Mouse (Mus musculus): ENCODE data around the gene Lipc. TPM values are rescaled to one million over a fixed set of nuclear protein-coding genes. Genes with fewer than 3 reads are reported as not detected.

Gene Lipc
- polyA plus RNA-seq, 1 experiment from 2014 or later, result not detected

DNA sequence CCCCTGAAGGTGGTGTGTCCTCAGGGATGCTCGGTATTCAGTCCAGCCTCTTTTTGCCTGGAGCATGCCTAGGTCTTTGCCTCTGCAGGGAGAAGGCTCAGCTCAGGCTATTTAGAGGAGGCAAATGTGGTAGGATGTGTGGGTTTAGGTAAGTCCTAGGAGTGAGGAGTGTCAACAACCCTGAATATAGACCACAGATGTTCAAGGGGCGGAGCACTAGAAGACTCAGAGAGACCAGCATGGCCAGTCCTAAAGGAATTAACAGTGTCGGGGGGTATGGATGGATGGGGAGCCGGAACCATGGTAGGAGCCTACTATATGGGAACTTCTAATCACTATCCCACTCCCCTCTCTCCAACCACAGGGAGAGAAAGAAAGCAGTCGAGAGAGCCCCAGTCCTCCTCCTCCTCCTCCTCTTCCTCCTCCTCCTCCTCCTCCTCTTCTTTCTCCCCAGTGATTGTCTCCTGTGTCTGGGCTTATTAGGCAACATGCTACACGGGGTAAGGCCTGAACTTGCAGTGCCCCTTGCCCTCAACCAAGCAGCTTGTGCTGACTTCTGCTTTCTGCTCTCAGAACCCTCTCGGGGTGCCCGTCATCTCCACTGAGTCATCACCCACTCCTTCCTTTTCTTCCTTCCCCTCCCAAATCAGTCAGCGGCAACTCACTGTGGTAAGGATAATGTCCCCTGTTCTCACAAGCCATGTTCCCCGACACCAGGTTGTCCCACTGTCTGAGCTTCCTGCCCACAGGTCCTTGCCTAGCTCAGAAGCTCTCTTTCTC is 113.7 kb downstream of the Lipc start:
- peaks cover 6% of the 10 kb centered on the region; the same call in 1 of the 2 replicates for H3K4me1 ChIP-seq (replicated peaks; ENCODE audit: control insufficient read depth, insufficient read depth, low read length)
- no peak overlapping the region for H3K4me3 ChIP-seq (ENCODE audit: low read depth, low read length)
- H3K4me2 ChIP-seq (ENCODE audit: low read length), result no peak overlapping the region
- no peaks in the 10 kb centered on the region for H3K9me3 ChIP-seq (ENCODE audit: control insufficient read depth, low read length)
- no peak overlapping the region for H3K27ac ChIP-seq (ENCODE audit: low read depth)
- ATAC-seq (replicated peaks; ENCODE audit: low FRiP score, low TSS enrichment, low read depth) (no peak), DNase-seq (ENCODE audit: low spot score) (no peak)
- H3K36me3 ChIP-seq (ENCODE audit: control insufficient read depth, insufficient read depth, low read length), result no peaks in the 10 kb centered on the region
- H3K27me3 ChIP-seq (replicated peaks; ENCODE audit: control insufficient read depth, insufficient read depth, low read length), result no peaks in the 10 kb centered on the region
- H3K9ac ChIP-seq (ENCODE audit: low read length), result no peak overlapping the region
- 78% methylated on average over 10 of the region's 10 CpGs for WGBS

GRCm38 (mm10) chr9:70834730-70835154 is 117.3 kb downstream of the Lipc start:
- Histone ChIP-seq H3K4me2 (ENCODE audit: low read length) (no peak overlapping the region), H3K27me3 (replicated peaks; ENCODE audit: control insufficient read depth, insufficient read depth, low read length) (no peaks in the 10 kb centered on the region), H3K27ac (ENCODE audit: low read depth) (peak overlapping the region; percentile 34; the same call in 1 of the 2 replicates), H3K9ac (ENCODE audit: low read length) (no peak overlapping the region), H3K4me3 (ENCODE audit: low read depth, low read length) (no peak overlapping the region), H3K9me3 (ENCODE audit: control insufficient read depth, low read length) (no peaks in the 10 kb centered on the region), H3K36me3 (ENCODE audit: control insufficient read depth, insufficient read depth, low read length) (no peaks in the 10 kb centered on the region), H3K4me1 (replicated peaks; ENCODE audit: control insufficient read depth, insufficient read depth, low read length) (peaks cover 3% of the 10 kb centered on the region; the same call in 1 of the 2 replicates)
- WGBS, result 35% methylated on average over 4 of the region's 4 CpGs
- DNase-seq (ENCODE audit: low spot score) (peak; percentile 73), ATAC-seq (replicated peaks; ENCODE audit: low FRiP score, low TSS enrichment, low read depth) (peak; percentile 70)

GRCm38 (mm10) chr9:70834217-70834616 is 117.8 kb downstream of the Lipc start:
- H3K4me2 ChIP-seq (ENCODE audit: low read length), result no peak overlapping the region

DNA sequence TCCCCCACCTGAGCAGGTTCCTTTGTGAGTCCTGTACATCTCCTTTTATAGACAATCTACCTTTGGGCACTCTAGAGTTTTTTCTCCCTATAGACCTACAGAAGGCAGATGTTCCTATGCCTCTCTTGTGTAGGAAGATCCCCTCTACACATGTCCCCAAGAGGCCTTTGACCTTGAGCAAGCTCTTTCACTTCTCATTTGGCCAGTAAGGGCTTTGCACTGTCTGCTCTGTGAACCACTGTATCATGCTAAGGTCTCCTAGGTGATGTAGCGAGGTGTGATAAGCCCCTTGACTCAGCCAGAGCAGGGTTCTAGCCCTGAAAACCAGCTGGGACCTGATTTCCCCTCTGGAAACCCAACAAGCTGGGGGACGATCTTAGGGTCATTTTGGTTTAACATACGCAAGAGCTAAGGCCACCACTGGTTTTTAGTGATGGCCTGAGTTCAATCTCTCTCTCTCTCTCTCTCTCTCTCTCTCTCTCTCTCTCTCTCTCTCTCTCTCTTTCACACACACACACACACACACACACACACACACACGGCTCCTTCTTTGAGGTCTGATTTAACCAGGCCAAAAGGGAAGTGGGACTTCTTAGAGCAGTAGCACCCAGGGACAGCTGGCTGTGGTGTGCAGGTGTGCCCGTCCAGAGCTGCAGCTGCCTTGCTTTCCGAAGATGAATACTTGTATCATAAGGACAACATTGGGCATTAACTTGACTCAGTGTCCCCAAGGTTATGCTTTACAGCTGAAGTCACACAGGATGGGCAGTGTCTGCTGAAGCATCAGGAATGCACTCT is 118.7 kb downstream of the Lipc start:
- H3K36me3 ChIP-seq (ENCODE audit: control insufficient read depth, insufficient read depth, low read length), result no peaks in the 10 kb centered on the region
- WGBS, result 86% methylated on average over 6 of the region's 6 CpGs
- H3K9ac ChIP-seq (ENCODE audit: low read length), result no peak overlapping the region
- ATAC-seq (replicated peaks; ENCODE audit: low FRiP score, low TSS enrichment, low read depth) (no peak), DNase-seq (ENCODE audit: low spot score) (no peak)
- H3K9me3 ChIP-seq (ENCODE audit: control insufficient read depth, low read length), result no peaks in the 10 kb centered on the region
- no peak overlapping the region for H3K4me3 ChIP-seq (ENCODE audit: low read depth, low read length)
- peaks cover 3% of the 10 kb centered on the region; the same call in 1 of the 2 replicates for H3K4me1 ChIP-seq (replicated peaks; ENCODE audit: control insufficient read depth, insufficient read depth, low read length)
- H3K4me2 ChIP-seq (ENCODE audit: low read length), result no peak overlapping the region
- no peaks in the 10 kb centered on the region for H3K27me3 ChIP-seq (replicated peaks; ENCODE audit: control insufficient read depth, insufficient read depth, low read length)
- no peak overlapping the region for H3K27ac ChIP-seq (ENCODE audit: low read depth)

More at GRCm38 (mm10) chr9:70834217-70834616, 117.8 kb downstream of the Lipc start:
- ATAC-seq (replicated peaks; ENCODE audit: low FRiP score, low TSS enrichment, low read depth), result no peak
- WGBS, result 89% methylated on average over 3 of the region's 3 CpGs
- Histone ChIP-seq H3K27ac (ENCODE audit: low read depth) (peak overlapping the region; percentile 34; the same call in 1 of the 2 replicates), H3K27me3 (replicated peaks; ENCODE audit: control insufficient read depth, insufficient read depth, low read length) (no peaks in the 10 kb centered on the region), H3K4me1 (replicated peaks; ENCODE audit: control insufficient read depth, insufficient read depth, low read length) (peaks cover 3% of the 10 kb centered on the region; the same call in 1 of the 2 replicates), H3K4me3 (ENCODE audit: low read depth, low read length) (no peak overlapping the region), H3K9ac (ENCODE audit: low read length) (no peak overlapping the region), H3K36me3 (ENCODE audit: control insufficient read depth, insufficient read depth, low read length) (no peaks in the 10 kb centered on the region), H3K9me3 (ENCODE audit: control insufficient read depth, low read length) (no peaks in the 10 kb centered on the region)
- no peak for DNase-seq (ENCODE audit: low spot score)

- H3K27ac ChIP-seq (ENCODE audit: low read depth), result no peak overlapping the region
These were observed 119.8 kb downstream of the Lipc start for GRCm38 (mm10) chr9:70832231-70832630.

DNA sequence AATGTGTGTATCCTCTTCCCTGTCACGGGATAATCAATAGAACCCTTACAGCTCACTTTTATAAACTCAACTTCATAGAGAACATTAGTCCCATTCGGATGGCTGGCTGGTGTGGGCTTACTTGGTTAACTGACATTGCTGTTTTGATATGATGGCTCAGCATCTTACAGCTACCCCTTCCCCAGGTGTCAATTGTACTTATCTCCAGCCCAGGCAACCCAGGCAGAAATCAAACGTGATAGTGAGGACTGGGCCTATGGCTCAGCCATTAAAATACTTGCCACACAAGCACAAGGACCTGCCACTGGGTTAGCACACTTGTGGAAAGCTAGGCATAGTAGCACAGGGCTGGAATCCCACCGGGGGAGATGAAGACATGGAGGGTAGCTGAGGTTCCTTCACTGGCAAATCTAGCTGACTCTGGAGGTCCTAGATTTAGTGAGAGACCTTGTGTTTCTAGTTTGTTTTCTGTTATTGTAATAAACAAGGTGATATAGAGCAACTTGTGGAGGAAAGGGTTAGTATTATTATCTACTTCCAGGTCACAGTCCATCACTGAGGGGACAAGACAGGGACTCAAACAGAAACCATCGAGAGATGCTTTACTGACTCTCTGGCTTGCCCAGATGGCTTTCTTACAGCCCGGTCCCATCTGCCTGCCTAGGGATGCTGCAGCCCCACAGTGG is 121.0 kb downstream of the Lipc start:
- no peak overlapping the region for H3K4me2 ChIP-seq (ENCODE audit: low read length)
- ATAC-seq (replicated peaks; ENCODE audit: low FRiP score, low TSS enrichment, low read depth), result no peak
- H3K9me3 ChIP-seq (ENCODE audit: control insufficient read depth, low read length), result no peaks in the 10 kb centered on the region
- peaks cover 3% of the 10 kb centered on the region; the same call in 1 of the 2 replicates for H3K4me1 ChIP-seq (replicated peaks; ENCODE audit: control insufficient read depth, insufficient read depth, low read length)
- H3K36me3 ChIP-seq (ENCODE audit: control insufficient read depth, insufficient read depth, low read length), result no peaks in the 10 kb centered on the region
- no peak overlapping the region for H3K27ac ChIP-seq (ENCODE audit: low read depth)
- no peak overlapping the region for H3K4me3 ChIP-seq (ENCODE audit: low read depth, low read length)
- no peaks in the 10 kb centered on the region for H3K27me3 ChIP-seq (replicated peaks; ENCODE audit: control insufficient read depth, insufficient read depth, low read length)
- no peak for DNase-seq (ENCODE audit: low spot score)
- 70% methylated on average over 6 of the region's 6 CpGs for WGBS
- no peak overlapping the region for H3K9ac ChIP-seq (ENCODE audit: low read length)

More at GRCm38 (mm10) chr9:70832231-70832630, 119.8 kb downstream of the Lipc start:
- ATAC-seq (replicated peaks; ENCODE audit: low FRiP score, low TSS enrichment, low read depth) (no peak), DNase-seq (ENCODE audit: low spot score) (no peak)
- Histone ChIP-seq H3K36me3 (ENCODE audit: control insufficient read depth, insufficient read depth, low read length) (no peaks in the 10 kb centered on the region), H3K4me3 (ENCODE audit: low read depth, low read length) (no peak overlapping the region), H3K27me3 (replicated peaks; ENCODE audit: control insufficient read depth, insufficient read depth, low read length) (no peaks in the 10 kb centered on the region), H3K4me2 (ENCODE audit: low read length) (no peak overlapping the region), H3K9me3 (ENCODE audit: control insufficient read depth, low read length) (no peaks in the 10 kb centered on the region), H3K4me1 (replicated peaks; ENCODE audit: control insufficient read depth, insufficient read depth, low read length) (peaks cover 3% of the 10 kb centered on the region; the same call in 1 of the 2 replicates), H3K9ac (ENCODE audit: low read length) (no peak overlapping the region)
- 75% methylated on average over 7 of the region's 7 CpGs for WGBS

- peaks cover 3% of the 10 kb centered on the region; the same call in 1 of the 2 replicates for H3K4me1 ChIP-seq (replicated peaks; ENCODE audit: control insufficient read depth, insufficient read depth, low read length)
- WGBS, result 56% methylated on average over 7 of the region's 7 CpGs
- no peaks in the 10 kb centered on the region for H3K9me3 ChIP-seq (ENCODE audit: control insufficient read depth, low read length)
- H3K9ac ChIP-seq (ENCODE audit: low read length), result no peak overlapping the region
- H3K27ac ChIP-seq (ENCODE audit: low read depth), result no peak overlapping the region
- H3K4me2 ChIP-seq (ENCODE audit: low read length), result no peak overlapping the region
- DNase-seq (ENCODE audit: low spot score), result no peak
- H3K36me3 ChIP-seq (ENCODE audit: control insufficient read depth, insufficient read depth, low read length), result no peaks in the 10 kb centered on the region
- H3K4me3 ChIP-seq (ENCODE audit: low read depth, low read length), result no peak overlapping the region
- H3K27me3 ChIP-seq (replicated peaks; ENCODE audit: control insufficient read depth, insufficient read depth, low read length), result no peaks in the 10 kb centered on the region
- no peak for ATAC-seq (replicated peaks; ENCODE audit: low FRiP score, low TSS enrichment, low read depth)
These were observed 122.1 kb downstream of the Lipc start for GRCm38 (mm10) chr9:70829784-70830488.

DNA sequence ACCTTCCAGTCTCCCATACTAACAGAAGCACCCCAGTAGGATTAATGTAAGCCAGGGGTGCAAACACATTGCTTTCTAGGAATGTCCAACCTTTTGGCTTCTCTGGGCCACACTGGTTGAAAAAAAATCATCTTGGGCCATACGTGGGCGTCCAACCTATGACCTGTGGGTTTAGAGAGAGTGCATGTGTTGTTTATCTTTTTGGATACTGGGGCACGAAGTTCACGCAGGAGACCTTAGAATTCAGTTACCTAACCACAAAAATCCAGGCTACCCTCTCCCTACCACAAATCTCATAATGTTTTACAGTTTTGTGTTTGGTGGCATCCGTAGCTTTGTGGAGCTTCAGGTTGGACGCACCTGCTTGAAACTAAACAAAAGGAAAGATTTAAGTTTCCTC is 124.1 kb downstream of the Lipc start:
- 0 out of 2 replicates have a peak, but pooled peaks cover 3% of the 10 kb centered on the region for H3K4me1 ChIP-seq (replicated peaks; ENCODE audit: control insufficient read depth, insufficient read depth, low read length)
- 63% methylated on average over 6 of the region's 6 CpGs for WGBS
- H3K27me3 ChIP-seq (replicated peaks; ENCODE audit: control insufficient read depth, insufficient read depth, low read length), result no peaks in the 10 kb centered on the region
- H3K9me3 ChIP-seq (ENCODE audit: control insufficient read depth, low read length), result 0 out of 2 replicates have a peak, but pooled peaks cover 2% of the 10 kb centered on the region
- H3K9ac ChIP-seq (ENCODE audit: low read length), result no peak overlapping the region
- DNase-seq (ENCODE audit: low spot score) (no peak), ATAC-seq (replicated peaks; ENCODE audit: low FRiP score, low TSS enrichment, low read depth) (no peak)
- no peak overlapping the region for H3K4me2 ChIP-seq (ENCODE audit: low read length)
- H3K27ac ChIP-seq (ENCODE audit: low read depth), result no peak overlapping the region
- H3K36me3 ChIP-seq (ENCODE audit: control insufficient read depth, insufficient read depth, low read length), result no peaks in the 10 kb centered on the region
- no peak overlapping the region for H3K4me3 ChIP-seq (ENCODE audit: low read depth, low read length)

All from intestine, embryonic 14.5 days (tissue).